Mouse (Mus musculus): ENCODE measurements around the gene Bcl2l12.
A peak's percentile ranks its signal among the peaks of the same experiment; 100 is the strongest.

Gene Bcl2l12

GRCm38 (mm10) chr7:44959281-44959680 lies 39.2 kb downstream of the Bcl2l12 start:
- no peak for DNase-seq (ENCODE audit: low spot score in 2 of 2)

- DNase-seq (ENCODE audit: low spot score in 2 of 2) = no peak
Observed at GRCm38 (mm10) chr7:44958208-44958607, 40.3 kb downstream of the Bcl2l12 start.

GRCm38 (mm10) chr7:44957183-44957835 lies 41.2 kb downstream of the Bcl2l12 start:
- DNase-seq (ENCODE audit: low spot score in 2 of 2) = no peak

- DNase-seq (ENCODE audit: low spot score in 2 of 2) = no peak
Observed at GRCm38 (mm10) chr7:44956266-44956665, 42.2 kb downstream of the Bcl2l12 start.

- DNase-seq (ENCODE audit: low spot score in 2 of 2) = no peak
Observed at GRCm38 (mm10) chr7:44955628-44956027, 42.9 kb downstream of the Bcl2l12 start.

- DNase-seq (ENCODE audit: low spot score in 2 of 2) = no peak
Observed at GRCm38 (mm10) chr7:44954091-44954885, 44.2 kb downstream of the Bcl2l12 start.

GRCm38 (mm10) chr7:44953561-44953960 lies 45.0 kb downstream of the Bcl2l12 start:
- no peak for DNase-seq (ENCODE audit: low spot score in 2 of 2)

GRCm38 (mm10) chr7:44952611-44953306 lies 45.8 kb downstream of the Bcl2l12 start:
- peak; percentile 57 to 73 for DNase-seq (ENCODE audit: low spot score in 2 of 2)

- no peak for DNase-seq (ENCODE audit: low spot score in 2 of 2)
Observed at GRCm38 (mm10) chr7:44951960-44952359, 46.6 kb downstream of the Bcl2l12 start.

GRCm38 (mm10) chr7:44949922-44950321 lies 48.6 kb downstream of the Bcl2l12 start:
- DNase-seq (ENCODE audit: low spot score in 2 of 2) = no peak

GRCm38 (mm10) chr7:44942904-44943303 lies 55.6 kb downstream of the Bcl2l12 start, which contains the start of gene Tsks:
Tsks (plus strand) TSS chr7:44943204.
- DNase-seq (ENCODE audit: low spot score in 2 of 2) = no peak

Data from frontal cortex, postnatal 25 days (tissue).